Mouse (Mus musculus) heart, embryonic 12.5 days (tissue): ENCODE measurements at regions not wholly inside any gene's neighbourhood (a gene's known extent, or its start where the extent isn't known, plus 50 kb on each side); places are given as distances from the start of the nearest gene placed in this dataset.
A peak's percentile ranks its signal among the peaks of the same experiment; 100 is the strongest.

Source experiments
- ATAC-seq: fragments of 200-750 bp; cut with Nextera tagmentation; 2 replicates; pipeline ENCODE4 v1.8.0; 2017; ENCODE audit warnings: moderate TSS enrichment, moderate library complexity; ENCODE audit not compliant: insufficient number of reproducible peaks, low FRiP score
- H3K27ac ChIP-seq: fragments of 300-500 bp; sonication (generic); 2 replicates; pipeline ENCODE4 v1.5.1; 2016; ENCODE audit warnings: mild to moderate bottlenecking, moderate library complexity; ENCODE audit not compliant: poor library complexity, severe bottlenecking
- H3K27me3 ChIP-seq: fragments of 300-500 bp; sonication (generic); replicated peaks from 2 replicates; pipeline ENCODE4 v1.6.1; 2016; ENCODE audit warnings: mild to moderate bottlenecking, moderate library complexity
- H3K36me3 ChIP-seq: fragments of 300-500 bp; sonication (generic); 2 replicates; pipeline ENCODE4 v1.6.1; 2016; ENCODE audit warnings: mild to moderate bottlenecking, moderate library complexity
- H3K4me1 ChIP-seq: fragments of 300-500 bp; sonication (generic); replicated peaks from 2 replicates; pipeline ENCODE4 v1.6.1; 2016; ENCODE audit warnings: mild to moderate bottlenecking
- H3K4me2 ChIP-seq: fragments of 300-500 bp; sonication (generic); 2 replicates; pipeline ENCODE4 v1.6.1; 2016; ENCODE audit warnings: mild to moderate bottlenecking, moderate library complexity
- H3K4me3 ChIP-seq: fragments of 300-500 bp; sonication (generic); 2 replicates; pipeline ENCODE4 v1.5.1; 2016; ENCODE audit warnings: mild to moderate bottlenecking
- H3K9ac ChIP-seq: fragments of 300-500 bp; sonication (generic); 2 replicates; pipeline ENCODE4 v1.6.1; 2016; ENCODE audit warnings: mild to moderate bottlenecking, moderate library complexity
- H3K9me3 ChIP-seq: fragments of 300-500 bp; sonication (generic); replicated peaks from 2 replicates; pipeline ENCODE4 v1.6.1; 2016; ENCODE audit warnings: mild to moderate bottlenecking, moderate library complexity
- WGBS: fragments of 180-500 bp; shearing (Covaris S2); methylation state at CpG from one replicate; pipeline ENCODE4 v1.1.7; 2016; 5-methylcytosine and 5-hydroxymethylcytosine counted together

- Histone ChIP-seq H3K36me3 (no peaks in the 10 kb centered on the region), H3K9ac (peak overlapping the region; percentile 45; the same call in 1 of the 2 replicates), H3K4me3 (no peak overlapping the region), H3K9me3 (no peaks in the 10 kb centered on the region), H3K27ac (peak overlapping the region; percentile 40), H3K4me2 (peak overlapping the region; percentile 19; the same call in 1 of the 2 replicates), H3K27me3 (no peaks in the 10 kb centered on the region), H3K4me1 (peaks cover 20% of the 10 kb centered on the region)
- WGBS = 40% methylated on average over 4 of the region's 4 CpGs
- no peak; the same call in 1 of the 2 replicates for ATAC-seq
Measured at GRCm38 (mm10) chr16:91970461-91970860, 87.6 kb upstream of the Mrps6 start.

DNA sequence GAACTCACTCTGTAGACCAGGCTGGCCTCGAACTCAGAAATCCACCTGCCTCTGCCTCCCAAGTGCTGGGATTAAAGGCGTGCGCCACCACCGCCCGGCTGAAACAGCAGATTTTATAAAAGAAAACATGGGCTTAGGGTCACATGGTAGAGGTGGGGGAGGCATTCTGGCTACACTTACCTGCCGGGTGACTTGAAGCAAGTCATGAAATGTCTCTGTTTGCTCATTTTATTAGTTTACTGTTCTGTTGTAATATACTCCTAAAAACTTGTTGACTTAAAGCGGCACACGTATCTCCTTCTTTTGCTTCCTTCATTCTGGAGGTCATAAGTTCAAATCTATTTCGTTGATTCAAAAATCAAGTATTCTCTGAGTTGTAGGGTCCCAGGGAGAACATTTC, 84.9 kb upstream of the Mrps6 start:
- Histone ChIP-seq H3K36me3 (no peaks in the 10 kb centered on the region), H3K9me3 (no peaks in the 10 kb centered on the region), H3K4me3 (no peak overlapping the region), H3K4me2 (no peak overlapping the region), H3K27ac (no peak overlapping the region), H3K4me1 (peaks cover 21% of the 10 kb centered on the region), H3K9ac (no peak overlapping the region), H3K27me3 (no peaks in the 10 kb centered on the region)
- WGBS = 87% methylated on average over 9 of the region's 9 CpGs
- ATAC-seq = no peak

GRCm38 (mm10) chr16:91976194-91976805, 81.8 kb upstream of the Mrps6 start:
- no peak overlapping the region for H3K4me2 ChIP-seq
- ATAC-seq = no peak
- peaks cover 14% of the 10 kb centered on the region for H3K4me1 ChIP-seq

GRCm38 (mm10) chr16:91978423-91978822, 79.6 kb upstream of the Mrps6 start:
- Histone ChIP-seq H3K4me2 (peak overlapping the region; percentile 21; the same call in 1 of the 2 replicates), H3K4me1 (peaks cover 14% of the 10 kb centered on the region), H3K9me3 (no peaks in the 10 kb centered on the region), H3K27me3 (no peaks in the 10 kb centered on the region), H3K36me3 (no peaks in the 10 kb centered on the region), H3K27ac (peak overlapping the region; percentile 59; the same call in 1 of the 2 replicates), H3K9ac (no peak overlapping the region), H3K4me3 (no peak overlapping the region)
- peak; percentile 19; the same call in 1 of the 2 replicates for ATAC-seq
- WGBS = 36% methylated on average over 4 of the region's 4 CpGs

More at GRCm38 (mm10) chr16:91976194-91976805, 81.8 kb upstream of the Mrps6 start:
- Histone ChIP-seq H3K4me3 (no peak overlapping the region), H3K9me3 (no peaks in the 10 kb centered on the region), H3K27ac (no peak overlapping the region), H3K9ac (no peak overlapping the region), H3K36me3 (no peaks in the 10 kb centered on the region), H3K27me3 (no peaks in the 10 kb centered on the region)
- WGBS = 62% methylated on average over 8 of the region's 8 CpGs

GRCm38 (mm10) chr16:91978846-91979245, 79.2 kb upstream of the Mrps6 start:
- Histone ChIP-seq H3K4me1 (peaks cover 14% of the 10 kb centered on the region), H3K27me3 (no peaks in the 10 kb centered on the region), H3K36me3 (no peaks in the 10 kb centered on the region), H3K9me3 (no peaks in the 10 kb centered on the region), H3K4me2 (peak overlapping the region; percentile 21), H3K4me3 (no peak overlapping the region), H3K27ac (peak overlapping the region; percentile 59), H3K9ac (no peak overlapping the region)
- 0 out of 2 replicates have a peak, but pooled peaks have one; percentile 41 for ATAC-seq
- 25% methylated on average over 5 of the region's 5 CpGs for WGBS

GRCm38 (mm10) chr16:91980482-91980881, 77.6 kb upstream of the Mrps6 start:
- no peaks in the 10 kb centered on the region for H3K9me3 ChIP-seq
- H3K9ac ChIP-seq = no peak overlapping the region
- H3K4me1 ChIP-seq = peaks cover 14% of the 10 kb centered on the region
- no peak overlapping the region for H3K27ac ChIP-seq
- no peaks in the 10 kb centered on the region for H3K36me3 ChIP-seq
- WGBS = 83% methylated on average over 6 of the region's 6 CpGs
- no peak overlapping the region for H3K4me3 ChIP-seq
- H3K27me3 ChIP-seq = no peaks in the 10 kb centered on the region
- no peak overlapping the region for H3K4me2 ChIP-seq
- ATAC-seq = no peak

GRCm38 (mm10) chr16:91985211-91985610, 72.9 kb upstream of the Mrps6 start:
- H3K27me3 ChIP-seq = no peaks in the 10 kb centered on the region
- no peak for ATAC-seq
- WGBS = 87% methylated on average over 12 of the region's 12 CpGs
- no peak overlapping the region for H3K27ac ChIP-seq
- H3K4me1 ChIP-seq = no peaks in the 10 kb centered on the region; the same call in 1 of the 2 replicates
- no peak overlapping the region for H3K4me2 ChIP-seq
- H3K9me3 ChIP-seq = no peaks in the 10 kb centered on the region
- no peak overlapping the region for H3K4me3 ChIP-seq
- no peak overlapping the region for H3K9ac ChIP-seq
- H3K36me3 ChIP-seq = no peaks in the 10 kb centered on the region

DNA sequence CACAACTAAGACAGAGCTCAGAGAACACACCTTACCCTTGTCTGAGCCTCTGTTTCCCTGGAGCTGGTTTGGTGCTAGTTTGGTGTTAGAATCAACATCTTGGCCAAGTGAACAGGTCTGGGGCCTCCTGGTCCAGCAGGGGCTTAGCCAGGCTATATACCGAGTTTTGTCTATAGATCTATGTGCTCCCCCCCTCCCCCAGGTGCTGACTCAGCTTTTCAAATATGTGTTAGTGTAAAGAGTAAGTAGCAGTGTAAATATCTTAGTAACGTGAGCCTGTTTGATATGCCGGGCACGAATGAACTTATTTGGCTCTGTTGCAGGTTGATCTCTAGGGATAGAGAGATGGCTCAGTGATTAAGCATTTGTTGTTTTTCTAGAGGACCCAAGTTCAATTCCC, 68.7 kb upstream of the Mrps6 start:
- WGBS = 85% methylated on average over 4 of the region's 4 CpGs
- 0 out of 2 replicates have a peak, but pooled peaks cover 4% of the 10 kb centered on the region for H3K9me3 ChIP-seq
- H3K36me3 ChIP-seq = no peaks in the 10 kb centered on the region
- no peak for ATAC-seq
- H3K4me1 ChIP-seq = no peaks in the 10 kb centered on the region
- no peak overlapping the region for H3K27ac ChIP-seq
- no peak overlapping the region for H3K4me3 ChIP-seq
- H3K27me3 ChIP-seq = no peaks in the 10 kb centered on the region
- H3K9ac ChIP-seq = no peak overlapping the region
- H3K4me2 ChIP-seq = no peak overlapping the region

- H3K27ac ChIP-seq = peak overlapping the region; percentile 46; the same call in 1 of the 2 replicates
- no peak overlapping the region; the same call in 1 of the 2 replicates for H3K9ac ChIP-seq
- H3K27me3 ChIP-seq = no peaks in the 10 kb centered on the region
- H3K4me2 ChIP-seq = peak overlapping the region; percentile 66
- H3K4me1 ChIP-seq = peaks cover 14% of the 10 kb centered on the region
- H3K4me3 ChIP-seq = peak overlapping the region; percentile 31
- peak; percentile 83 for ATAC-seq
- no peaks in the 10 kb centered on the region for H3K36me3 ChIP-seq
- 4% methylated on average over 13 of the region's 13 CpGs for WGBS
- 0 out of 2 replicates have a peak, but pooled peaks cover 1% of the 10 kb centered on the region for H3K9me3 ChIP-seq
Measured at GRCm38 (mm10) chr16:91995459-91996190, 62.4 kb upstream of the Mrps6 start.

- Histone ChIP-seq H3K9ac (no peak overlapping the region), H3K27ac (no peak overlapping the region), H3K36me3 (no peaks in the 10 kb centered on the region), H3K4me2 (no peak overlapping the region), H3K9me3 (peaks cover 10% of the 10 kb centered on the region; the same call in 1 of the 2 replicates), H3K4me3 (no peak overlapping the region), H3K27me3 (no peaks in the 10 kb centered on the region), H3K4me1 (no peaks in the 10 kb centered on the region)
- 84% methylated on average over 5 of the region's 5 CpGs for WGBS
- no peak for ATAC-seq
Measured at GRCm38 (mm10) chr16:92007351-92007750, 50.7 kb upstream of the Mrps6 start.
